Mouse (Mus musculus): ENCODE measurements around the gene E330017A01Rik. TPM values are rescaled to one million over a fixed set of nuclear protein-coding genes. Genes with fewer than 3 reads are reported as not detected.

E330017A01Rik gene
- not detected in 2 replicates for total RNA-seq (2017)

- ATAC-seq (ENCODE audit: extremely low read depth, insufficient number of reproducible peaks, low FRiP score, poor library complexity, severe bottlenecking) = no peak
Measured at GRCm38 (mm10) chr16:58638689-58639175, at the start of gene E330017A01Rik. Gene E330017A01Rik, minus strand, starts transcription at chr16:58638739.

- peak; percentile 58 for ATAC-seq (ENCODE audit: extremely low read depth, insufficient number of reproducible peaks, low FRiP score, poor library complexity, severe bottlenecking)
Measured at GRCm38 (mm10) chr16:58685548-58686537, 47.3 kb upstream of the E330017A01Rik start.

DNA sequence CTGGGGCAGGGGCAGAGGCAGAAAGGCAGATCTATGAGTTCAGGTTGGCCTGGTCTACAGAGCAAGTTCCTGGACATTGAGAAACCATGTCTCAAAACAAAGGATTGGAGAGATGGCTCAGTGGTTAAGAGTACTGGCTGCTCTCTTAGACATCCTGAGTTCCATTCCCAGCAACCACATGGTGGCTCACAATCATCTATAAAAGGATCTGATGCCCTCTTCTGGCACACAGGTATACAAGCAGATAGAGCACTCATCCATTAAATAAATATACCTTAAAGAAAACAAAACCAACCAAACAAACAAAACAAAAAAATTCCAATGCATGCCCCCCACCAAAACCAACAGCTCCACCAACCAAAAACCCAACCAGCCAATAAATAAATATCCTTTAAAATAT lies 46.0 kb upstream of the E330017A01Rik start:
- ATAC-seq (ENCODE audit: extremely low read depth, insufficient number of reproducible peaks, low FRiP score, poor library complexity, severe bottlenecking) = no peak

DNA sequence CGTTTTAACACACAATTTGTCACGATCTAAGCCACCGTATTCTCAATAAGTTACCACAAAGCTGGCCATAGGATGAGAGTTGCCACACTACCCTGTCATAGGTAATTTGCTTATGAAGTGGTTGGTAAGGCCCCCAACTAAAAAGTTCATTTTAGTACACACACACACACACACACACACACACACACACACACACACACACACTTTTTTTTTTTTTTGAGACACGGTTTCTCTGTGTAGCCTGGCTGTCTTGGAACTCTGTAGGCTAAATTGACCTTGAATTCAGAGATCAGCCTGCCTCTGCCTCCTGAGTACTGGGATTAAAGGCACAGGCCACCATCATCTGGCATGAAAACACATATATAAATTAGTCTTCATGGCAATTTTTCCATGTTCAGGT lies 45.4 kb upstream of the E330017A01Rik start:
- ATAC-seq (ENCODE audit: extremely low read depth, insufficient number of reproducible peaks, low FRiP score, poor library complexity, severe bottlenecking) = no peak

- no peak for ATAC-seq (ENCODE audit: extremely low read depth, insufficient number of reproducible peaks, low FRiP score, poor library complexity, severe bottlenecking)
Measured at GRCm38 (mm10) chr16:58682870-58683269, 44.3 kb upstream of the E330017A01Rik start.

DNA sequence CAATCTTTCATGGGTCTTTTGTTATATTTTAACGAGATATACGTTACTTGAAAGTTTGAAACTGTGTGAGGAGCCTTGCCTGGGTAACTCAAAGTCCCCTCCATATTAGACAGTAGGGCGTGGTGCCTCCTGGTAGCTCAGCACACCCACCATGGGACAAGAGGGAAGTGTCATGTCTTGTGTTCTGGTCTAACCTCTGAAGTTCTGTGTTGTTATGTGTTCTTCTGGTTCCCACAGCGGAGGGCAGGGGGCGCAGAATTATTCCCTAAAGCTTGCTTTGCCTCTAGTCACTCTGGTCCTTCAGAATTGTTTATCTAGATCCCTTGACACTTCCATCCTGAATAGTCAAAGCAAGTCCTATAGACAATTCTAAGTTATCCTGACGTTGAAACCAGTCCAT lies 43.5 kb upstream of the E330017A01Rik start:
- ATAC-seq (ENCODE audit: extremely low read depth, insufficient number of reproducible peaks, low FRiP score, poor library complexity, severe bottlenecking) = no peak

GRCm38 (mm10) chr16:58678660-58679059 lies 40.1 kb upstream of the E330017A01Rik start:
- ATAC-seq (ENCODE audit: extremely low read depth, insufficient number of reproducible peaks, low FRiP score, poor library complexity, severe bottlenecking) = no peak

GRCm38 (mm10) chr16:58677491-58677890 lies 39.0 kb upstream of the E330017A01Rik start:
- ATAC-seq (ENCODE audit: extremely low read depth, insufficient number of reproducible peaks, low FRiP score, poor library complexity, severe bottlenecking) = no peak

DNA sequence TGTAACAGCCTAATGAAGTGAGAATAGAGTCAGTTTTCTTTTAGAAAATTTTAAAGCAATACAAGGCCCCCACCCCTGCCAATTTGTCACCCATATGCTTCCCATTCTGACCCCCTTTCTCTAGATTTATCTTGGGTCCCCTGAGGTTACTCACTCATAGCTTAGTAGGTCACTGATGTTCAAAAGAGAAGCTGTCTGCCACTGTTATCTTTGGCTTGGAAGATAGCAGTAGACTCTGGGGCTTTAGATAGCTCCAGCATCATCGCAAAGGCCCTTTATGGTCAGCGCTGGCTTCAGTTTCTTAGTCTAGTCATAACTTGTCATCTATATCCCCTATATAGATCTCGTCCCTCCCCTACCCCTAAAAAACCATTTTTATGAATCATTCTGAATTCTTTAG lies 38.1 kb upstream of the E330017A01Rik start:
- ATAC-seq (ENCODE audit: extremely low read depth, insufficient number of reproducible peaks, low FRiP score, poor library complexity, severe bottlenecking) = no peak

DNA sequence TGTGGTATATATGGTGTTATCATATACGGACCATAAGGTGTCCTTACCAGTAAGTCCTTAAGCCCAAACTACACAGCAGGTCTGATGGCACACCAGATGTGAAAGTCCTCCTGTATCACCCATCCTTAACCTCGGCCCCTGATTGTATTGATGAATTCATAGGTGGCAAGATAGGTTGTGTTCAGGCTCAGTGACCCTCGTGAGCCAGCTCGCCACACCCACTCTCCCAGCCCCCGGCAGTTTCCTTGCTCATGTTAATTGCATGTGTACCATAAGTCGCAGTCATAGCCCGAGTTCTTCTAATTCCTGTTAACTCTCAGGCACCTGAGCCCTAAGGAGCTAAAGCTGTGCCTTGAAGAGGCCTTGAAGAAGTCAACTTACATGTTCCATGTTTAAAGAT lies 37.6 kb upstream of the E330017A01Rik start:
- no peak for ATAC-seq (ENCODE audit: extremely low read depth, insufficient number of reproducible peaks, low FRiP score, poor library complexity, severe bottlenecking)

- ATAC-seq (ENCODE audit: extremely low read depth, insufficient number of reproducible peaks, low FRiP score, poor library complexity, severe bottlenecking) = no peak
Measured at GRCm38 (mm10) chr16:58675256-58675655, 36.7 kb upstream of the E330017A01Rik start.

DNA sequence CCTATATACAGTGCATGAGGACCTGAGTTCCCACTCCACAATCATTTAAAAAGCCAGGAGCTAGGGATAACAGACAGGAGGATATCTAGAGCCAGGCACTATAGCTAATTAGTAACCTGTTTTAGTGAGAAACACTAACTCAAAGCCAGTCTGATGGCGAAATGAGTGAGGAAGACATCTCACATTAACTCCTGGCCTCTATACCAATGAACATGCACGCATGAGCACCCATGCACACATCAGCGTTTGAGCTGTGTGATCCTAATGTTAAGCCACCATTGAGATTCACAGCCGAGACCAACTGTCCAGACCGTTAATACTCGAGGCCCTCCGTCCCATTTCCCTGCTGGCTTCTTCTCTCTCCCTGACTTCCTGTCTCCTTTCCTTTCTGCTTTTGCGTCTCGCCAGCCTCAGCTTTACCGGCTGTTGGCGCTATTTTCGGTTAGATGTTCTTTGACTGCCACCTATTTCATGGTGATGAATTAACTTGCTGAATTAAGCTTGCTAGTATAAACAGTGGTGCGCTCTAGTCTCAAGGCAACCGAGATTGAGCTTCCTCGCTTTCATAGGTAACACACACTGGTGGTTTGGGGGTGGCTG lies 35.4 kb upstream of the E330017A01Rik start:
- ATAC-seq (ENCODE audit: extremely low read depth, insufficient number of reproducible peaks, low FRiP score, poor library complexity, severe bottlenecking) = no peak

- no peak for ATAC-seq (ENCODE audit: extremely low read depth, insufficient number of reproducible peaks, low FRiP score, poor library complexity, severe bottlenecking)
Measured at GRCm38 (mm10) chr16:58672396-58672795, 33.9 kb upstream of the E330017A01Rik start.

GRCm38 (mm10) chr16:58671212-58671985 lies 32.9 kb upstream of the E330017A01Rik start:
- ATAC-seq (ENCODE audit: extremely low read depth, insufficient number of reproducible peaks, low FRiP score, poor library complexity, severe bottlenecking) = no peak

GRCm38 (mm10) chr16:58670643-58671042 lies 32.1 kb upstream of the E330017A01Rik start:
- 0 out of 2 replicates have a peak, but pooled peaks have one; percentile 23 for ATAC-seq (ENCODE audit: extremely low read depth, insufficient number of reproducible peaks, low FRiP score, poor library complexity, severe bottlenecking)

GRCm38 (mm10) chr16:58669917-58670630 lies 31.5 kb upstream of the E330017A01Rik start, which contains the start of gene Cpox:
Gene Cpox, plus strand, starts transcription at chr16:58670292.
- peak; percentile 94 for ATAC-seq (ENCODE audit: extremely low read depth, insufficient number of reproducible peaks, low FRiP score, poor library complexity, severe bottlenecking)

DNA sequence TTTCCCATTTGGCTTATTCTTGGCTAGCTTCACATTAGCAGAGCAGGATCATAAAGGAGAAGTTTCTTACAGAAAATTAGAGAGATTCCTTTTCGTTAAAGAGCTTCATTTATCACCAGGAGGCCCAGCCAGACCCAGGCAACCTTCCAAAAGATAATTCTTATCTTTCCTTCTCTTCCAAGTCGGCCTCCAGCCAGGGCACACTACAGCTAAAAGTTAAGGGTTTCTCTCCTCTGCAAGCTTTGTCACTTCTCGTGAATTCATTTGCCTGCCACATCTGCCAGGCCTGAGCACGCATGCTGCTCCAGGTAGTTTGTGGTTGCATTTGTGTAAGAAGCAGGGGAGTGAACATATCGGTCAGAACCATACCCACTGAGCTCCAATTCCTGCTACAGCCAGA lies 30.7 kb upstream of the E330017A01Rik start:
- ATAC-seq (ENCODE audit: extremely low read depth, insufficient number of reproducible peaks, low FRiP score, poor library complexity, severe bottlenecking) = no peak

GRCm38 (mm10) chr16:58668586-58668985 lies 30.0 kb upstream of the E330017A01Rik start:
- no peak for ATAC-seq (ENCODE audit: extremely low read depth, insufficient number of reproducible peaks, low FRiP score, poor library complexity, severe bottlenecking)
